Mouse (Mus musculus) adrenal gland, postnatal 10 days (tissue): ENCODE measurements around the gene Evc. TPM values are rescaled to one million over a fixed set of nuclear protein-coding genes. Genes with fewer than 3 reads are reported as not detected.

ENCODE experiments used
- DNase-seq: peaks from one replicate; pipeline ENCODE4 v3.0.0; 2021; ENCODE audit warnings: mixed read lengths
- total RNA-seq, 2 experiments: library from RNA; stranded (reverse); gene quantifications; 2 replicates each; pipeline ENCODE4 v1.2.3; 2021

Evc gene
- total RNA-seq, 2 experiments from 2014 or later: 10.3 to 16.0 TPM

- DNase-seq: peak; percentile 71
Measured at GRCm38 (mm10) chr5:37241651-37242151, 95.0 kb downstream of the Evc start, which contains the start of gene Crmp1. Gene Crmp1 (plus strand): TSS chr5:37241940.

DNA sequence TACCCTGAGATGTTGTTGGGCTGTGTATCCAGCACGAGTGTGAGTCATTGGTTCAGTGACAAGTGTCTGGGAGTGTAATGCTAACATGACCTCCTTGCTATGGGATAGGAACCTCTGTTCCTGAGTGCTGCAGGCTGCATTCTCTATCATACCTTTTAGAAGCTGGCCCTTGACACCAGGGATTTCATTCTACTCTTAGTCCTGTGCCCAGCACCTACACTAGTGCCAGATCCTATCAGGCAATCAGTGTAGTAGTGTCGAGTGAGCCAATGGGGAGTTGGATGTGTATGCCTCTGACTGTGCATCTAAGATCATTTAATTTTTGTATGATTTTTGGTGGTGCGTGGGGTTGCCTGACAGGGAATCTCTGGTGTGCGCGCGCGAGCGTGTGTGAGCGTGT is 95.5 kb downstream of the Evc start:
- no peak for DNase-seq

- DNase-seq: peak; percentile 62
Measured at GRCm38 (mm10) chr5:37240550-37240949, 96.1 kb downstream of the Evc start.

Other genes starting within 250 kb of the Evc start
- 10 to 100 TPM; 11.1 to 19.5 TPM for gene Crmp1, start 95.0 kb downstream of the Evc start, total RNA-seq
- gene Evc2, start 1.6 kb upstream of the Evc start, total RNA-seq: 10 to 100 TPM; 10.9 to 15.3 TPM